Comparison of ENCODE assay signal across 14 mouse cellular contexts in the genomic region with DNA sequence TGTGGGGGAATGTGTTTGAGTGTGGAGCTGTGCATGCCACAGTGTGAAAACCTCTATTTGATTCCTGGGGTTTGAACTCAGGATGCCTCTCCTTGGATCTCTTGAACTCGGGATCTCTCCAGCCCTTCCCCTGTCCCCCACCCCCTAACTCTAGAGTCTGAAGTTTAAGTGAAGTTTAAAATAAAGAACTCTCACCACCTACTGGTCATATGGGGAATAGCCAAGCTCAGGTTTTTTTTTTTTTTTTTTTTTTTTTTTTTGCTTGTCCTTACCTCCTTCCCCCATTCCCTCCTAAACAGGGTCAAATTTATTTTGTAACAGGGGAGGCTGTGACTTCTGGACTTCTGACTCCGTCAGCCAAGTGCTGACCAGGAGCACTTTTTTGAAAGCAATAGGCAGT. TPM values are rescaled to one million over a fixed set of nuclear protein-coding genes. Genes with fewer than 3 reads are reported as not detected.
A peak's percentile ranks its signal among the peaks of the same experiment; 100 is the strongest.
DNase-seq lines count a peak whose midpoint lies in the region; ATAC-seq and TF ChIP-seq lines count a peak whose summit lies in the region.
"Had no signal": no experiment of that assay in that cellular context is flagged by ENCODE, and none has a peak within 500 bp of the region (broad histone marks: within the 10 kb centered on the region; RNA-seq: fewer than 3 reads in every experiment).

No protein-coding gene starts in this region.

- H3K27ac ChIP-seq in gastrocnemius, adult 2 months, result no peak overlapping the region
- no peak overlapping the region for H3K27ac ChIP-seq in midbrain, embryonic 14.5 days (replicated peaks; ENCODE audit: low read depth, low read length)
- no peak overlapping the region for H3K27ac ChIP-seq in midbrain, embryonic 13.5 days
- no peak overlapping the region for H3K27ac ChIP-seq in bone marrow macrophage, adult 2 months (ENCODE audit: insufficient read depth, low read depth, low read length)
- no peak overlapping the region for H3K27ac ChIP-seq in intestine, embryonic 15.5 days
- H3K27ac ChIP-seq: embryonic facial prominence, embryonic 12.5 days; heart, embryonic 15.5 days had no signal

- peak; percentile 60 for TF ChIP-seq CTCF in gastrocnemius, adult 2 months (IDR thresholded peaks at IDR 0.05)
- peak; percentile 59 for TF ChIP-seq CTCF in bone marrow macrophage, adult 2 months (IDR thresholded peaks at IDR 0.05; ENCODE audit: low read depth, low read length)

- no peaks in the 10 kb centered on the region for H3K36me3 ChIP-seq in midbrain, embryonic 14.5 days (ENCODE audit: control insufficient read depth, insufficient read depth, low read length)
- H3K36me3 ChIP-seq in midbrain, embryonic 13.5 days, result no peaks in the 10 kb centered on the region
- no peaks in the 10 kb centered on the region for H3K36me3 ChIP-seq in splenic B cell, adult 2 months (ENCODE audit: control insufficient read depth, insufficient read depth, low read length, poor library complexity, severe bottlenecking)
- no peaks in the 10 kb centered on the region for H3K36me3 ChIP-seq in intestine, embryonic 15.5 days
- H3K36me3 ChIP-seq: embryonic facial prominence, embryonic 12.5 days; heart, embryonic 15.5 days had no signal

- no peaks in the 10 kb centered on the region for H3K9me3 ChIP-seq in midbrain, embryonic 14.5 days (ENCODE audit: control insufficient read depth, low read length)
- H3K9me3 ChIP-seq in midbrain, embryonic 13.5 days, result no peaks in the 10 kb centered on the region
- H3K9me3 ChIP-seq in intestine, embryonic 15.5 days, result no peaks in the 10 kb centered on the region
- H3K9me3 ChIP-seq: embryonic facial prominence, embryonic 12.5 days; heart, embryonic 15.5 days had no signal

- H3K27me3 ChIP-seq in midbrain, embryonic 14.5 days (ENCODE audit: control insufficient read depth, insufficient read depth, low read length), result no peaks in the 10 kb centered on the region
- no peaks in the 10 kb centered on the region for H3K27me3 ChIP-seq in midbrain, embryonic 13.5 days
- H3K27me3 ChIP-seq in splenic B cell, adult 2 months (ENCODE audit: control insufficient read depth, insufficient read depth, low read length, poor library complexity, severe bottlenecking), result no peaks in the 10 kb centered on the region
- H3K27me3 ChIP-seq in intestine, embryonic 15.5 days (replicated peaks), result no peaks in the 10 kb centered on the region
- H3K27me3 ChIP-seq: embryonic facial prominence, embryonic 12.5 days had no signal

- intact Hi-C loops in gastrocnemius, adult 2 months (cut with DNase I), result loop anchor here (1.0 to 5.0 kb wide), 2 partner anchors 56 to 75 kb away; no protein-coding TSS in a partner anchor

- H3K4me1 ChIP-seq in midbrain, embryonic 14.5 days (ENCODE audit: control insufficient read depth, insufficient read depth, low read length), result no peaks in the 10 kb centered on the region
- H3K4me1 ChIP-seq in midbrain, embryonic 13.5 days (replicated peaks), result no peaks in the 10 kb centered on the region
- H3K4me1 ChIP-seq in bone marrow macrophage, adult 2 months (ENCODE audit: control insufficient read depth, insufficient read depth, low read length), result peaks cover 15% of the 10 kb centered on the region
- no peaks in the 10 kb centered on the region for H3K4me1 ChIP-seq in intestine, embryonic 15.5 days (replicated peaks)
- H3K4me1 ChIP-seq: embryonic facial prominence, embryonic 12.5 days had no signal

- H3K4me3 ChIP-seq in gastrocnemius, adult 2 months, result no peak overlapping the region
- no peak overlapping the region for H3K4me3 ChIP-seq in midbrain, embryonic 14.5 days (replicated peaks; ENCODE audit: low read depth, low read length)
- H3K4me3 ChIP-seq in midbrain, embryonic 13.5 days (replicated peaks), result no peak overlapping the region
- no peak overlapping the region for H3K4me3 ChIP-seq in bone marrow macrophage, adult 2 months (ENCODE audit: insufficient read depth, low read length)
- H3K4me3 ChIP-seq in intestine, embryonic 15.5 days (replicated peaks), result no peak overlapping the region
- H3K4me3 ChIP-seq: embryonic facial prominence, embryonic 12.5 days; heart, embryonic 15.5 days; myocyte had no signal

- no peak for DNase-seq in gastrocnemius, adult 2 months
- DNase-seq in gastrocnemius, postnatal 25 days, result no peak
- DNase-seq in midbrain, embryonic 14.5 days, result peak; percentile 63
- DNase-seq in splenic B cell, adult 2 months (ENCODE audit: low read depth, low spot score), result peak; percentile 50
- no peak for DNase-seq in B cell, adult 2 months
- DNase-seq: kidney, adult 18-20 months; lung, postnatal 10 days; right cerebral cortex, postnatal 14 days had no signal

- TF ChIP-seq POLR2A in bone marrow macrophage, adult 2 months (IDR thresholded peaks at IDR 0.05; ENCODE audit: borderline replicate concordance, low read depth, low read length), result no peak

- WGBS in midbrain, embryonic 14.5 days, result 4% methylated on average over 2 of the region's 2 CpGs
- WGBS in midbrain, embryonic 13.5 days, result 7% methylated on average over 2 of the region's 2 CpGs
- WGBS in intestine, embryonic 15.5 days, result 2% methylated on average over 2 of the region's 2 CpGs

- no peak for ATAC-seq in midbrain, embryonic 14.5 days (ENCODE audit: low FRiP score, low TSS enrichment)
- no peak for ATAC-seq in midbrain, embryonic 13.5 days
- no peak for ATAC-seq in intestine, embryonic 15.5 days

- H3K9ac ChIP-seq in midbrain, embryonic 14.5 days (replicated peaks; ENCODE audit: low read length), result no peak overlapping the region
- H3K9ac ChIP-seq in midbrain, embryonic 13.5 days (replicated peaks), result no peak overlapping the region
- H3K9ac ChIP-seq in intestine, embryonic 15.5 days, result no peak overlapping the region
- H3K9ac ChIP-seq: embryonic facial prominence, embryonic 12.5 days; heart, embryonic 15.5 days had no signal

- H3K4me2 ChIP-seq in midbrain, embryonic 14.5 days (ENCODE audit: low read length), result no peak overlapping the region
- H3K4me2 ChIP-seq in midbrain, embryonic 13.5 days (replicated peaks), result no peak overlapping the region
- no peak overlapping the region for H3K4me2 ChIP-seq in intestine, embryonic 15.5 days (replicated peaks)
- H3K4me2 ChIP-seq: embryonic facial prominence, embryonic 12.5 days; heart, embryonic 15.5 days had no signal

RNA-seq across cellular contexts. Expression of a gene that starts 8.1 kb away (rescaled TPM):
- total RNA-seq in gastrocnemius, adult 2 months (2021), result 10 to 100 TPM; 15.7 to 24.5 TPM
- 10 to 100 TPM; 18.5 to 20.7 TPM for total RNA-seq in gastrocnemius, postnatal 25 days (2021)
- polyA plus RNA-seq in midbrain, embryonic 14.5 days (2014; fragmentation: Nextera tagmentation; extraction: Ambion mirVana), result 39.5 and 45.8 TPM in 2 replicates
- 28.6 and 36.2 TPM in 2 replicates for polyA plus RNA-seq in midbrain, embryonic 13.5 days (2015; fragmentation: Nextera tagmentation; extraction: Ambion mirVana)
- polyA plus RNA-seq in bone marrow macrophage, adult 2 months (2012; ENCODE audit: insufficient read depth, insufficient read length, missing spikeins), result 27.5 and 33.3 TPM in 2 replicates
- 23.0 and 30.5 TPM in 2 replicates for polyA plus RNA-seq in intestine, embryonic 15.5 days (2015; fragmentation: Nextera tagmentation; extraction: Ambion mirVana)

RNA-seq across cellular contexts. Expression of a gene that starts 20.6 kb away (rescaled TPM):
- total RNA-seq in gastrocnemius, adult 2 months (2021), result 1 to 10 TPM; 1.4 to 5.9 TPM
- 10 to 100 TPM in 1 of 2 experiments, 1 to 10 TPM in 1; 8.1 to 13.3 TPM for total RNA-seq in gastrocnemius, postnatal 25 days (2021)
- polyA plus RNA-seq in midbrain, embryonic 14.5 days (2014; fragmentation: Nextera tagmentation; extraction: Ambion mirVana), result 8.0 and 18.4 TPM in 2 replicates
- 14.3 and 17.1 TPM in 2 replicates for polyA plus RNA-seq in midbrain, embryonic 13.5 days (2015; fragmentation: Nextera tagmentation; extraction: Ambion mirVana)
- 8.4 and 11.0 TPM in 2 replicates for polyA plus RNA-seq in bone marrow macrophage, adult 2 months (2012; ENCODE audit: insufficient read depth, insufficient read length, missing spikeins)
- 20.7 and 23.4 TPM in 2 replicates for polyA plus RNA-seq in intestine, embryonic 15.5 days (2015; fragmentation: Nextera tagmentation; extraction: Ambion mirVana)

RNA-seq across cellular contexts. Expression of a gene that starts 22.1 kb away (rescaled TPM):
- total RNA-seq in gastrocnemius, adult 2 months (2021), result 100 to 1,000 TPM; 541 to 640 TPM
- 100 to 1,000 TPM; 538 to 612 TPM for total RNA-seq in gastrocnemius, postnatal 25 days (2021)
- polyA plus RNA-seq in midbrain, embryonic 14.5 days (2014; fragmentation: Nextera tagmentation; extraction: Ambion mirVana), result 653 and 777 TPM in 2 replicates
- 704 and 707 TPM in 2 replicates for polyA plus RNA-seq in midbrain, embryonic 13.5 days (2015; fragmentation: Nextera tagmentation; extraction: Ambion mirVana)
- polyA plus RNA-seq in bone marrow macrophage, adult 2 months (2012; ENCODE audit: insufficient read depth, insufficient read length, missing spikeins), result 1,369 and 1,530 TPM in 2 replicates
- polyA plus RNA-seq in intestine, embryonic 15.5 days (2015; fragmentation: Nextera tagmentation; extraction: Ambion mirVana), result 1,025 and 1,054 TPM in 2 replicates

RNA-seq across cellular contexts. Expression of a gene that starts 22.2 kb away (rescaled TPM):
- 100 to 1,000 TPM; 351 to 407 TPM for total RNA-seq in gastrocnemius, adult 2 months (2021)
- total RNA-seq in gastrocnemius, postnatal 25 days (2021), result 100 to 1,000 TPM; 326 to 339 TPM
- 497 and 604 TPM in 2 replicates for polyA plus RNA-seq in midbrain, embryonic 14.5 days (2014; fragmentation: Nextera tagmentation; extraction: Ambion mirVana)
- 482 and 516 TPM in 2 replicates for polyA plus RNA-seq in midbrain, embryonic 13.5 days (2015; fragmentation: Nextera tagmentation; extraction: Ambion mirVana)
- 197 and 199 TPM in 2 replicates for polyA plus RNA-seq in bone marrow macrophage, adult 2 months (2012; ENCODE audit: insufficient read depth, insufficient read length, missing spikeins)
- 492 and 540 TPM in 2 replicates for polyA plus RNA-seq in intestine, embryonic 15.5 days (2015; fragmentation: Nextera tagmentation; extraction: Ambion mirVana)

RNA-seq across cellular contexts. Expression of a gene that starts 40.7 kb away (rescaled TPM):
- 10 to 100 TPM; 13.8 to 16.1 TPM for total RNA-seq in gastrocnemius, adult 2 months (2021)
- total RNA-seq in gastrocnemius, postnatal 25 days (2021), result 10 to 100 TPM; 15.6 to 20.7 TPM
- polyA plus RNA-seq in midbrain, embryonic 14.5 days (2014; fragmentation: Nextera tagmentation; extraction: Ambion mirVana), result 55.1 and 59.8 TPM in 2 replicates
- 64.0 and 66.9 TPM in 2 replicates for polyA plus RNA-seq in midbrain, embryonic 13.5 days (2015; fragmentation: Nextera tagmentation; extraction: Ambion mirVana)
- 4.4 TPM in 2 replicates for polyA plus RNA-seq in bone marrow macrophage, adult 2 months (2012; ENCODE audit: insufficient read depth, insufficient read length, missing spikeins)
- 53.3 and 61.3 TPM in 2 replicates for polyA plus RNA-seq in intestine, embryonic 15.5 days (2015; fragmentation: Nextera tagmentation; extraction: Ambion mirVana)

Comparison
In these comparisons a context has a peak if more than half of its experiments do, and no peak if none do; other contexts are left out.
1. DNase-seq: peak in midbrain, embryonic 14.5 days (single experiment) and splenic B cell, adult 2 months (single experiment); none in gastrocnemius, adult 2 months (single experiment), gastrocnemius, postnatal 25 days (single experiment) and B cell, adult 2 months (0 of 2).